Mouse (Mus musculus) liver, adult (tissue): Measurements from ENCODE around the gene Letmd1.

Source experiments
- GATA4 ChIP-seq: IDR thresholded peaks from 2 replicates; pipeline ENCODE4 v1.6.1; 2014; ENCODE audit warnings: mild to moderate bottlenecking, low read length; ENCODE audit not compliant: insufficient replicate concordance

Gene Letmd1

GRCm38 (mm10) chr15:100525405-100525804 is 56.6 kb downstream of the Letmd1 start:
- TF ChIP-seq GATA4 = no peak

GRCm38 (mm10) chr15:100527900-100528299 is 59.1 kb downstream of the Letmd1 start:
- TF ChIP-seq GATA4 = no peak
